Mouse (Mus musculus) liver, embryonic 13.5 days (tissue): ENCODE measurements around the gene Irf2bp1. TPM values are rescaled to one million over a fixed set of nuclear protein-coding genes. Genes with fewer than 3 reads are reported as not detected.

Experiments used
- ATAC-seq: fragments of 200-750 bp; cut with Nextera tagmentation; 2 replicates; pipeline ENCODE4 v1.8.0; 2017; ENCODE audit warnings: low read depth, mild to moderate bottlenecking, moderate number of reproducible peaks, moderate library complexity
- DNase-seq: peaks from one replicate; pipeline ENCODE4 v3.0.0; 2022
- H3K27ac ChIP-seq: fragments of 300-500 bp; sonication (generic); 2 replicates; pipeline ENCODE4 v1.5.1; 2015; ENCODE audit warnings: moderate library complexity, mild to moderate bottlenecking, inconsistent platforms
- H3K27me3 ChIP-seq: fragments of 300-500 bp; sonication (generic); 2 replicates; pipeline ENCODE4 v1.6.1; 2015; ENCODE audit warnings: mild to moderate bottlenecking, inconsistent platforms
- H3K36me3 ChIP-seq: fragments of 300-500 bp; sonication (generic); 2 replicates; pipeline ENCODE4 v1.6.1; 2015; ENCODE audit warnings: mild to moderate bottlenecking, inconsistent platforms
- H3K4me1 ChIP-seq: fragments of 300-500 bp; sonication (generic); replicated peaks from 2 replicates; pipeline ENCODE4 v1.6.1; 2015; ENCODE audit warnings: inconsistent platforms
- H3K4me2 ChIP-seq: fragments of 300-500 bp; sonication (generic); 2 replicates; pipeline ENCODE4 v1.6.1; 2015; ENCODE audit warnings: inconsistent platforms, mild to moderate bottlenecking, moderate library complexity
- H3K4me3 ChIP-seq: fragments of 300-500 bp; sonication (generic); replicated peaks from 2 replicates; pipeline ENCODE4 v1.5.1; 2015; ENCODE audit warnings: mild to moderate bottlenecking, inconsistent platforms
- H3K9ac ChIP-seq: fragments of 300-500 bp; sonication (generic); 2 replicates; pipeline ENCODE4 v1.6.1; 2015; ENCODE audit warnings: mild to moderate bottlenecking, inconsistent platforms
- H3K9me3 ChIP-seq: fragments of 300-500 bp; sonication (generic); replicated peaks from 2 replicates; pipeline ENCODE4 v1.6.1; 2016; ENCODE audit warnings: inconsistent platforms
- WGBS: fragments of 180-500 bp; shearing (Covaris S2); methylation state at CpG from one replicate; pipeline ENCODE4 v1.1.7; 2015; ENCODE audit not compliant: insufficient replicate concordance; 5-methylcytosine and 5-hydroxymethylcytosine counted together
- polyA plus RNA-seq: library from polyadenylated mRNA; unstranded; fragments of >200 nt; fragmentation: Nextera tagmentation; extraction: Ambion mirVana; gene quantifications from 2 replicates; pipeline ENCODE4 v1.2.1, GENCODE M21; 2015

Irf2bp1 gene
- polyA plus RNA-seq, 1 experiment from 2014 or later: 9.3 TPM

DNA sequence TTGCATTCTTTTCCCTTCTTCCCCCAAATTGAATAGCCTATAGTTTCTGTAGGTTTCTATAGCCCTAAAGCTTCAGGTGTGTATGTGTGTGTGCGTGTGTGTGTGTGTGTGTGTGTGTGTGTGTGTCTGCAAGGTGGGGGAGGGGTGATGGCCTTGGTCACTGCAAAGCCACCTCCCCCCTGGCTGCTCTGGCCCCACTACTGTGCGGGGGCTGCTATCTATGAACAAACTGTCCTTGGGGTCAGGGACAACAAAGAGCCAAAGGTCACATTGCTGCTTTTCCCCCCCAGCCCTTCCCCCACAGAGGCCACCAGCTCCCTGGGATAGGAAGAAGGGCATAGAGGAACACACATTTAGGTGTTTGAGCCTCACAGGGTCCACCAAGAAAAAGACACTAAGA is 9.0 kb downstream of the Irf2bp1 start:
- peak; percentile 58 for ATAC-seq
- 0 out of 2 replicates have a peak overlapping the region, but pooled peaks have one; percentile 62 for H3K9ac ChIP-seq

DNA sequence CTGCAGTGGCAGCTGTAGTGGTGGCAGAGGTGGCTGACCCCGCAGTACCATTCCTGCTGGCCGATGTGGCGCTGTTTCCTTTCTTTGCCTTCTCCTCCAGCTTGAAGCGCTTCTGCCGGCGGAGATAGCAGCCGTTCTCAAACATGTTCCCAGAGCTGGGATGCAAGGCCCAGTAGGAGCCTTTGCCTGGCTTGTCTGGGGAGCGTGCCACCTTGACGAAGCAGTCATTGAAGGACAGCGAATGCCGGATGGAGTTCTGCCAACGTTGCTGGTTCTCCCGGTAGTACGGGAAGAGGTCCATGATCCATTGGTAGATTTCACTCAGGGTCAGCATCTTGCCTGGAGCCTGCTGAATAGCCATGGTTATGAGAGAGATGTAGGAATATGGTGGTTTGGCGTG is 10.6 kb downstream of the Irf2bp1 start:
- no peak overlapping the region for H3K4me2 ChIP-seq
- H3K9me3 ChIP-seq: no peaks in the 10 kb centered on the region
- peaks cover 17% of the 10 kb centered on the region; the same call in 1 of the 2 replicates for H3K27me3 ChIP-seq
- no peak for DNase-seq
- H3K36me3 ChIP-seq: peaks cover 9% of the 10 kb centered on the region; the same call in 1 of the 2 replicates
- no peak overlapping the region for H3K9ac ChIP-seq
- 62% methylated on average over 15 of the region's 15 CpGs for WGBS
- no peak overlapping the region for H3K27ac ChIP-seq
- H3K4me1 ChIP-seq: peaks cover 29% of the 10 kb centered on the region
- H3K4me3 ChIP-seq: no peak overlapping the region
- ATAC-seq: no peak

More for the DNA sequence above, 9.0 kb downstream of the Irf2bp1 start:
- Histone ChIP-seq H3K27me3 (peaks cover 15% of the 10 kb centered on the region; the same call in 1 of the 2 replicates), H3K9me3 (no peaks in the 10 kb centered on the region), H3K4me2 (peak overlapping the region; percentile 60), H3K4me1 (peaks cover 37% of the 10 kb centered on the region), H3K27ac (peak overlapping the region; percentile 78; the same call in 1 of the 2 replicates), H3K36me3 (peaks cover 9% of the 10 kb centered on the region; the same call in 1 of the 2 replicates), H3K4me3 (no peak overlapping the region)
- DNase-seq: no peak
- WGBS: 14% methylated on average over 2 of the region's 2 CpGs

DNA sequence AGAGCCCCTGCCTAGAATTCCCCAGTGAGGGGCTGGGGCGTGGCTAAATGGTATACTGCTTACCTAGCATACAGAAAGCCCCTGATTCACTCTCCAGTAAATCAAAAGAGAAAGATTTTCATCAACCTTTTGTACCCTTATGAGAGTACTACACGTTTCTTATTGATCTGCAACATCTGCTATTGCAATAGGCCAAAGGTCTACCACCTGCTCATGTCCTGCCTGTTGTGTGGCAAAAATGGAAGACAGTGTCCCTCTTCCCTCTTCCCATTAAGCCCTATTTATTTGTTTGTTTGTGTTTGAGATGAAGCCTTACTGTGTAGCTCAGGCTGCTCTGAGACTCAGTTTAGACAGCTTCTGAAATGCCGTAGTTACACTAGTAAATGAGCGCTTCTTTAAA is 12.2 kb downstream of the Irf2bp1 start:
- Histone ChIP-seq H3K9ac (no peak overlapping the region), H3K4me2 (no peak overlapping the region), H3K36me3 (peaks cover 9% of the 10 kb centered on the region; the same call in 1 of the 2 replicates), H3K4me3 (no peak overlapping the region), H3K27ac (no peak overlapping the region; the same call in 1 of the 2 replicates), H3K4me1 (peaks cover 18% of the 10 kb centered on the region), H3K9me3 (no peaks in the 10 kb centered on the region), H3K27me3 (peaks cover 33% of the 10 kb centered on the region)
- DNase-seq: no peak
- ATAC-seq: no peak
- 69% methylated on average over 4 of the region's 4 CpGs for WGBS

DNA sequence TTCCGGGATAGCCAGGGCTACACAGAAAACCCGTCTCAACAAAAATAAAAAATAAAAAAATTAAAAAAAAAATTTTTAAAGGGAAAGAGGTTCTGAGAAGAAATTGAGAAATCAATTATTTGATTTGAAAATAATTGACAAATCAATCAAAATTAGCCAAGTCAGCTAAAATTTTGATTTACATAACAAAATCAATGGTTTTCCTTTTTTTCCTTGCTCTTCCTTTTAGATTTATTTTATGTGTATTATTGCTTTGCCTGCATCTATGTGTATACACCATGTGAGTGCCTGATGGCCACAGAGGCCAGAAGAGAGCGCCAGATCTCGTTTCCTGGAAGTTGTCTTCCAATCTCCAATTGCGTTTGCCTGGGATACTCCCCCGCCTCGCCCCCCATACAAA is 14.1 kb downstream of the Irf2bp1 start:
- ATAC-seq (no peak), DNase-seq (no peak)
- H3K4me2 ChIP-seq: no peak overlapping the region
- H3K9ac ChIP-seq: no peak overlapping the region
- WGBS: 67% methylated on average over 7 of the region's 7 CpGs
- H3K27me3 ChIP-seq: peaks cover 44% of the 10 kb centered on the region
- no peak overlapping the region for H3K4me3 ChIP-seq
- no peaks in the 10 kb centered on the region for H3K9me3 ChIP-seq
- H3K36me3 ChIP-seq: peaks cover 9% of the 10 kb centered on the region; the same call in 1 of the 2 replicates
- no peak overlapping the region for H3K27ac ChIP-seq
- H3K4me1 ChIP-seq: peaks cover 7% of the 10 kb centered on the region; the same call in 1 of the 2 replicates

DNA sequence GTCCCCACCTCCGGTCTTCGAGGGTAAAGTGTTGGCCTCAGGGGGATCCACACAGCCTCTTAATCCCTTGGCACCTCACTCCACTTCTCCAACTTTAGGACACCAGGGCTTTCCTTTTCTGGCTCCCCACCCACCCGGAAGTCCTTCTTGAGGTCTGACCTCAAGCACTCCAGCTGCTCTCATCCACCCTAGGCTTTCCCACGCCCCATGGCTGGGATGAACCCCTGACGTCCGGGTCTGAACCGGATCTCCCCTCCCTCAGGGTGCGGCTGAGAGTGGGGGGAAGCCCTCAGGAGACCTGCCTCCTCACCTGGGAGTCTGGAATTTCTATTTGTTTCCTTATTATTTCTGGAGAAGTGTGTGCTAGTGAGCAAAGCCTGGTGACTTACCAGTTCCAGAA is 17.2 kb downstream of the Irf2bp1 start:
- ATAC-seq (no peak), DNase-seq (no peak)
- Histone ChIP-seq H3K36me3 (no peaks in the 10 kb centered on the region), H3K9ac (0 out of 2 replicates have a peak overlapping the region, but pooled peaks have one; percentile 56), H3K4me1 (peaks cover 22% of the 10 kb centered on the region), H3K27me3 (peaks cover 47% of the 10 kb centered on the region), H3K4me2 (peak overlapping the region; percentile 48), H3K4me3 (peak overlapping the region; percentile 98), H3K27ac (no peak overlapping the region), H3K9me3 (no peaks in the 10 kb centered on the region)
- WGBS: 9% methylated on average over 8 of the region's 8 CpGs

DNA sequence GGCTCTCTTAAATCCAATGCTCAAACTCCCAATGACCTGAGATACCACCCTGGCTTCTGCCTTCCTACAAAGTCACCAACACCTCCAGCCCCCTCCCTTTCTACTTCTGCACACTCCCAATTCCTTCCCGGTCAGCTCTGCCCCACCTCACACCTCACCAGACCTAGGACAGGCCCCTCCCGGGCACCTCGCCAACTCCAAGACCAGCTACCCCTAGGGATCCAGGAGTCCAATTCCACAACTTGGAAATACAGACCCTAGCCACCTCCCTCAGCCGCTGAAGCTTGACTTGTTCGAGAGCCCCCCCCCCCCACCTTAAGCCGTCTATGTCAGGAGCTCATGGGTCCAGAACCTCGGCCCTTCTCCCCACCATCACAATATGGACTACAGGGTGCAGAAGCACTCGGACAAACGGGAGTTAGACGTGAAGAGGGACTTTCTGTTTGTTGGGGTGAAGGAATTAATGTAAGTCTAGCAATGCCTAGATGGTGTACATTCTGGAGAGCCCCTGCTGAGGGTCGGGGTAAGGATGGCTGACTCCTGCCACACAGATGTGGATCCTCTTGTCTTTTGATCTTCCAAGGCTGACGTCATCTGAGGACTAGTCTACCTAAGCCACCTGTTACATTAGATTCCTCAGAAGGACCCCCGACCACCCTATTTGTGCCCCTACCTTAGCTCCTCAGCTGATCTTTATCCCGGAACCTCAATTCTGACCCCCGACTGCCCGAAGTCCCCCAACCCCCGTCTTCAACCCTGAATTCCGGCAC is 18.5 kb downstream of the Irf2bp1 start:
- Histone ChIP-seq H3K27me3 (peaks cover 47% of the 10 kb centered on the region), H3K27ac (no peak overlapping the region; the same call in 1 of the 2 replicates), H3K4me2 (peak overlapping the region; percentile 48), H3K36me3 (0 out of 2 replicates have a peak, but pooled peaks cover 3% of the 10 kb centered on the region), H3K4me3 (peak overlapping the region; percentile 98), H3K4me1 (peaks cover 33% of the 10 kb centered on the region), H3K9me3 (no peaks in the 10 kb centered on the region), H3K9ac (peak overlapping the region; percentile 56)
- WGBS: 43% methylated on average over 18 of the region's 18 CpGs
- no peak for ATAC-seq
- DNase-seq: no peak

DNA sequence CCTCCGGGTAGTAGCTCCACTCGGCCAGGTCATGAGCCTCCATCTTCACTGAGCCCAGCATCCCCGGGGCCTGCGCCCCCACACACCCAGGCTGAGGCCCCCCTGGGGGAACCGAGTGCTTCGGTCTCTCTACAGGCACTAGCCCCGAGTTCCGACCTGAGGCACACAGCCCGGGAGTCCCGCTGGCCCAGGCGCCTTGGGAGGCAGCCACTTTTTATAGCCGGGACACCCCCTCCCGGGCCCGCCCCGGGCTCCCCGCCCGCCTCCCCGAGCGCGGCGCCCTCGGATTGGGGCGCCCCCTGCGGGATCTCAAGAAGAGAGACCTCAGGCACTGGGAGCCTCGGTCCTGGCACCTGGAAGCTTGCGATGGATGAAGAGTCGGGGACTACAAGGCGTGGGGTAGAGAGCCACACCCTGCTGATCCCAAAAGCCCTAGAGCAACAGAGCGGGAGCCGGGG is 19.5 kb downstream of the Irf2bp1 start, which contains the start of gene Foxa3:
Foxa3 (minus strand) TSS at position 182 of the 458 bp plus-strand sequence.
- DNase-seq (peak; percentile 39), ATAC-seq (peak; percentile 19)
- H3K4me1 ChIP-seq: peaks cover 37% of the 10 kb centered on the region
- WGBS: 3% methylated on average over 30 of the region's 30 CpGs
- H3K27ac ChIP-seq: peak within 1 kb of the TSS; percentile 83
- peaks cover 6% of the 10 kb centered on the region; the same call in 1 of the 2 replicates for H3K36me3 ChIP-seq
- no peaks in the 10 kb centered on the region for H3K9me3 ChIP-seq
- peak within 1 kb of the TSS; percentile 97 for H3K9ac ChIP-seq
- H3K4me2 ChIP-seq: peak within 1 kb of the TSS; percentile 97
- peak within 1 kb of the TSS; percentile 98 for H3K4me3 ChIP-seq
- peaks cover 47% of the 10 kb centered on the region for H3K27me3 ChIP-seq

DNA sequence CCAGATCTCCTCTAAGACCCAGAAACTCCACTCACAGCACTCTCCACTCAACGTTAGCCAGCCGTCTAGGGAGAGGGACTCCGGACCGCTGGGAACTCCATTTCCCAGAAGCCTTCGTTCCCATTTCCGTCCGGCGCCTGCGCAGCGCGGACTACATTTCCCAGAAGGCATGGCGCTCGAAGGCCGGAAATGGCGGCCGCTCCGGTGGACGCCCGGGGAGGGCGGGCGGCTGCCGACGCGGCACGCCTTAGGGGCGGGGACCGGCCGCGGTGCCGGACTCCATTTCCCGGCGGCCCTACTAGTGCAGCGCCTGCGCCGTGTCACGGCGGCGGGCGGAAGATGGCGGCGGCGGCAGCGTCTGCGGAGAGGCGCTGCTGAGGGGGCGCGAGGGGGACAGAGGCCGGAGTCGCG is 20.3 kb downstream of the Irf2bp1 start, which contains the start of gene Sympk:
Sympk (plus strand) TSS at position 282 of the 411 bp plus-strand sequence.
- Histone ChIP-seq H3K4me1 (peaks cover 41% of the 10 kb centered on the region), H3K4me2 (peak within 1 kb of the TSS; percentile 97), H3K4me3 (peak within 1 kb of the TSS; percentile 98), H3K27me3 (peaks cover 47% of the 10 kb centered on the region), H3K36me3 (peaks cover 14% of the 10 kb centered on the region), H3K9ac (peak within 1 kb of the TSS; percentile 97), H3K27ac (peak within 1 kb of the TSS; percentile 83), H3K9me3 (no peaks in the 10 kb centered on the region)
- DNase-seq (peak; percentile 94), ATAC-seq (peak; percentile 92)
- under 1% methylated on average over 50 of the region's 50 CpGs for WGBS

DNA sequence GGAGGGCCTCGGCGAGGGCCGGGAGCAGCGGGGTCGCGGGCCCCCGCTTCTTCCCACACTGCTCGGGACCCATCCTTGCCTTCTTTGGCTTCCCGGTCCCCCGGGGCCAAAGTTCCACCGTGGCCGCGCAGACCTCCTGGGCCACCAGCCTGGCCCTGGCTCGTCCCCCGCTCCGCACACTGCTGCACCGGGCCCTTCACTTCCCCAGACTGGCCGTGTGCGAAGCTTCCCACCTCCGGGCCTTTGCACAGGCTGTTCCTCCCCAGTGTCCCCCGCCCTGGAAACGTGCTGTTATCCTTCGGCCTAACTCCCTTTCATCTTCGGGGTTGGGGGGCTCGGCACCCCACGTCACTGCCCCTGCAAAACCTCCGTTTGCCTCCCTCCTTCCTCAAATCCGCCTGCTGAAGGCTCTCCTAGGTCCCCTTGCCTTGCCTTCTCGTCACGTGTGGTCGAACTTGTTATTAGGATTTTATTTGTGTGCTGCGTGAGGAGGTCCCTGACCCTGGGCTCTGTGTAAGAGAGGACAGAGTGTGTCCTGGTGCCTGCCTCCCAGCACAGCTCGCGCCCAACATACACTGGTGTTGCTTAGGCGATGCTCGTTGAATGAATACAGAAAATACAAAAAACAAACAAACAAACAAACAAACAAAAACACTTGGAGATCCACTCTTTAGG is 20.9 kb downstream of the Irf2bp1 start:
- H3K4me3 ChIP-seq: peak overlapping the region; percentile 98
- H3K9me3 ChIP-seq: no peaks in the 10 kb centered on the region
- H3K36me3 ChIP-seq: peaks cover 20% of the 10 kb centered on the region
- H3K4me2 ChIP-seq: peak overlapping the region; percentile 97
- peak overlapping the region; percentile 97 for H3K9ac ChIP-seq
- DNase-seq: no peak
- peaks cover 42% of the 10 kb centered on the region for H3K27me3 ChIP-seq
- peak overlapping the region; percentile 83 for H3K27ac ChIP-seq
- peak; percentile 56 for ATAC-seq
- peaks cover 43% of the 10 kb centered on the region for H3K4me1 ChIP-seq
- WGBS: under 1% methylated on average over 36 of the region's 36 CpGs

DNA sequence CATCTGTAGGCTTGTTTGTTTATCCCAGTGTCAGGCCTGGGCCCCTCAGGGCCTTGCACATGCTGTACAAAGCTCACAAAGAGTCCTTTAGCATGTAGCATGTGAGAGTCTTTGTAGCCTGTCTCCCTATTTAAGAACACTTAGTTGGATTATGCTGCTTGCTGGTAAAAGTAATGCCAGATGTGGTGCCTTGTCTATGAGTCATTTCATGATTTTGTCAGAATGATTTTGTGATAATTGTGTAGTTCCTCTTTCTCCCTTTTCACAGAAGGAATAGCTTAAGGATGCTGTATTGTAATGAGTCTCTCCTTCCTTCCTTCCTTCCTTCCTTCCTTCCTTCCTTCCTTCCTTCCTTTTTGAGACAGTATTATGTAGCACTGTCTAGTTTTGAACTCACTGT is 24.2 kb downstream of the Irf2bp1 start:
- H3K4me3 ChIP-seq: no peak overlapping the region
- H3K9me3 ChIP-seq: no peaks in the 10 kb centered on the region
- ATAC-seq (no peak), DNase-seq (no peak)
- no peak overlapping the region for H3K9ac ChIP-seq
- H3K4me2 ChIP-seq: no peak overlapping the region
- no peak overlapping the region for H3K27ac ChIP-seq
- peaks cover 43% of the 10 kb centered on the region for H3K4me1 ChIP-seq
- H3K36me3 ChIP-seq: peaks cover 53% of the 10 kb centered on the region
- peaks cover 9% of the 10 kb centered on the region for H3K27me3 ChIP-seq

DNA sequence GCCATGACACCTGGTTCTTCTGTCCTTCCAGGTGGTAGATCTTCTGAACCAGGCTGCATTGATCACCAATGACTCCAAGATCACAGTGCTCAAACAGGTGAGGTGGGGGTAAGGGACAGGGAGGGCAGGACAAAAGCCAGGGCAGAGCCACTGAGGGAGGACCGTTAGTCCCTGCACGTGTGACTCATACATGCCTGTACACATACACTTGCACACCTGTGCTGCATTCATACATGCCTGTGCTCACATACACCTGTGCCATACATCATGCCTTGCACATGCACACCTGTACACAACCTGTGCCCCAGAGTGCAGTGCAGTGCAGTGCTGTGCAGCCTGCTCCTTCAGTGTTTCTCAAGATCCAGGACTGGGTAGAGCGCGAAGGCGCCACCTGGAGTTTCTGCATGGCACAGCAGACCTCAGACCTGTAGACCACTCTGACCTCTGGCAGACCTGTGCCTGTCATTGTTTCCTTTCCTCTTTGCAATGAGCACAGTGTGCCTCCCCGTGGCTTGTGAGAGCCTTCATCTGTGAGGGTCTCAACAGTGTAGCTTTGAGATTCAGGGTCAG is 25.3 kb downstream of the Irf2bp1 start:
- Histone ChIP-seq H3K36me3 (peaks cover 62% of the 10 kb centered on the region), H3K4me1 (peaks cover 35% of the 10 kb centered on the region), H3K9ac (no peak overlapping the region), H3K27ac (no peak overlapping the region; the same call in 1 of the 2 replicates), H3K4me3 (no peak overlapping the region), H3K9me3 (no peaks in the 10 kb centered on the region), H3K27me3 (no peaks in the 10 kb centered on the region), H3K4me2 (no peak overlapping the region)
- DNase-seq (no peak), ATAC-seq (no peak)
- WGBS: 64% methylated on average over 6 of the region's 6 CpGs
